12 mouse cellular contexts compared by ENCODE assay signal in genomic region chr12:31218774-31219173, GRCm38 (mm10). TPM values are rescaled to one million over a fixed set of nuclear protein-coding genes. Genes with fewer than 3 reads are reported as not detected.
A peak's percentile ranks its signal among the peaks of the same experiment; 100 is the strongest.
DNase-seq lines count a peak whose midpoint lies in the region; ATAC-seq lines count a peak whose summit lies in the region.
"Had no signal": no experiment of that assay in that cellular context is flagged by ENCODE, and none has a peak within 500 bp of the region (broad histone marks: within the 10 kb centered on the region; RNA-seq: fewer than 3 reads in every experiment).

No protein-coding gene starts in this region.

- peaks cover 23% of the 10 kb centered on the region for H3K4me1 ChIP-seq in heart, embryonic 10.5 days
- H3K4me1 ChIP-seq in embryonic facial prominence, embryonic 14.5 days (ENCODE audit: control insufficient read depth, insufficient read depth, low read length): peaks cover 21% of the 10 kb centered on the region
- peaks cover 19% of the 10 kb centered on the region; the same call in 1 of the 2 replicates for H3K4me1 ChIP-seq in limb, embryonic 15.5 days

- WGBS in heart, embryonic 10.5 days: 65% methylated on average over 3 of the region's 3 CpGs
- 28% methylated on average over 3 of the region's 3 CpGs for WGBS in embryonic facial prominence, embryonic 14.5 days
- 29% methylated on average over 3 of the region's 3 CpGs for WGBS in limb, embryonic 15.5 days

- DNase-seq in heart, adult 11 months: peak; percentile 21
- no peak for DNase-seq in heart, embryonic 10.5 days (ENCODE audit: low spot score)
- peak; percentile 87 for DNase-seq in NIH3T3 (ENCODE audit: low read depth)
- peak; percentile 95 for DNase-seq in embryonic facial prominence, embryonic 14.5 days (ENCODE audit: low spot score)
- DNase-seq in gastrocnemius, postnatal 36 days: no peak
- DNase-seq in urinary bladder, adult 2 months (ENCODE audit: low spot score): no peak
- no peak for DNase-seq in right cerebral cortex, postnatal 14 days

- no peak overlapping the region for H3K4me2 ChIP-seq in embryonic facial prominence, embryonic 14.5 days (ENCODE audit: low read depth, low read length)
- H3K4me2 ChIP-seq in limb, embryonic 15.5 days: no peak overlapping the region

- no peak overlapping the region for H3K27ac ChIP-seq in heart, embryonic 10.5 days
- H3K27ac ChIP-seq in embryonic facial prominence, embryonic 14.5 days (replicated peaks; ENCODE audit: low read depth, low read length): peak overlapping the region; percentile 80
- peak overlapping the region; percentile 70 for H3K27ac ChIP-seq in limb, embryonic 15.5 days
- H3K27ac ChIP-seq: macrophage had no signal

- no peaks in the 10 kb centered on the region for H3K36me3 ChIP-seq in heart, embryonic 10.5 days
- no peaks in the 10 kb centered on the region for H3K36me3 ChIP-seq in embryonic facial prominence, embryonic 14.5 days (ENCODE audit: control insufficient read depth, insufficient read depth, low read length)
- H3K36me3 ChIP-seq in limb, embryonic 15.5 days: no peaks in the 10 kb centered on the region

- H3K4me3 ChIP-seq in heart, embryonic 10.5 days: no peak overlapping the region
- H3K4me3 ChIP-seq in embryonic facial prominence, embryonic 14.5 days (ENCODE audit: low read depth, low read length): no peak overlapping the region
- no peak overlapping the region for H3K4me3 ChIP-seq in limb, embryonic 15.5 days

- ATAC-seq in embryonic facial prominence, embryonic 14.5 days (ENCODE audit: low read depth): peak; percentile 92
- ATAC-seq in limb, embryonic 15.5 days (ENCODE audit: insufficient number of reproducible peaks, low FRiP score, low TSS enrichment, low read depth): peak; percentile 90
- ATAC-seq: inflammation-experienced regulatory T-cells, adult 6 months had no signal

- H3K27me3 ChIP-seq in heart, embryonic 10.5 days (ENCODE audit: insufficient read depth, poor library complexity, severe bottlenecking): no peaks in the 10 kb centered on the region
- H3K27me3 ChIP-seq in embryonic facial prominence, embryonic 14.5 days (replicated peaks; ENCODE audit: control insufficient read depth, insufficient read depth, low read length): no peaks in the 10 kb centered on the region
- no peaks in the 10 kb centered on the region for H3K27me3 ChIP-seq in limb, embryonic 15.5 days

- no peak overlapping the region for H3K9ac ChIP-seq in embryonic facial prominence, embryonic 14.5 days (ENCODE audit: low read depth, low read length)
- H3K9ac ChIP-seq in limb, embryonic 15.5 days: no peak overlapping the region

- no peaks in the 10 kb centered on the region for H3K9me3 ChIP-seq in heart, embryonic 10.5 days
- H3K9me3 ChIP-seq in embryonic facial prominence, embryonic 14.5 days (ENCODE audit: control insufficient read depth, low read length): no peaks in the 10 kb centered on the region
- H3K9me3 ChIP-seq in limb, embryonic 15.5 days: no peaks in the 10 kb centered on the region

- intact Hi-C loops in gastrocnemius, postnatal 36 days (cut with DNase I): no loop called here

RNA-seq across cellular contexts. Expression of gene Gm6993, which starts 21.8 kb away (rescaled TPM):
- polyA plus RNA-seq in heart, embryonic 10.5 days (2016; fragmentation: Nextera tagmentation; extraction: Ambion mirVana): not detected in 2 replicates
- polyA plus RNA-seq in embryonic facial prominence, embryonic 14.5 days (2014; fragmentation: Nextera tagmentation; extraction: Ambion mirVana): not detected in 2 replicates
- polyA plus RNA-seq in limb, embryonic 15.5 days (2015; fragmentation: Nextera tagmentation; extraction: Ambion mirVana): not detected in 2 replicates
- not detected for total RNA-seq in gastrocnemius, postnatal 36 days (2021)
- not detected in 2 replicates for polyA plus RNA-seq in urinary bladder, adult 2 months (2012; rRNA removed)
- total RNA-seq: left cerebral cortex, adult 8-10 months had no signal
- polyA plus RNA-seq: heart, embryonic 14.5 days; inflammation-experienced regulatory T-cells, adult 6 months; macrophage had no signal

RNA-seq across cellular contexts. Expression of gene Lamb1, which starts 46.3 kb away (rescaled TPM):
- 66.1 and 102 TPM in 2 replicates for polyA plus RNA-seq in heart, embryonic 10.5 days (2016; fragmentation: Nextera tagmentation; extraction: Ambion mirVana)
- 84.2 and 93.9 TPM in 2 replicates for polyA plus RNA-seq in embryonic facial prominence, embryonic 14.5 days (2014; fragmentation: Nextera tagmentation; extraction: Ambion mirVana)
- 68.1 and 71.0 TPM in 2 replicates for polyA plus RNA-seq in limb, embryonic 15.5 days (2015; fragmentation: Nextera tagmentation; extraction: Ambion mirVana)
- total RNA-seq in gastrocnemius, postnatal 36 days (2021): 10 to 100 TPM; 22.2 to 24.5 TPM
- polyA plus RNA-seq in urinary bladder, adult 2 months (2012; rRNA removed): 49.8 and 62.9 TPM in 2 replicates
- polyA plus RNA-seq: inflammation-experienced regulatory T-cells, adult 6 months had no signal

Comparison
In these comparisons a context has a peak if more than half of its experiments do, and no peak if none do; other contexts are left out.
1. DNase-seq: peak in heart, adult 11 months (single experiment), NIH3T3 (single experiment) and embryonic facial prominence, embryonic 14.5 days (single experiment); none in heart, embryonic 10.5 days (single experiment), gastrocnemius, postnatal 36 days (0 of 2), urinary bladder, adult 2 months (single experiment) and right cerebral cortex, postnatal 14 days (single experiment).